Mouse (Mus musculus): Measurements from ENCODE around the gene Lpcat1. TPM values are rescaled to one million over a fixed set of nuclear protein-coding genes. Genes with fewer than 3 reads are reported as not detected.

Lpcat1 gene
- polyA plus RNA-seq, 1 experiment from 2014 or later, result 59.6 TPM

DNA sequence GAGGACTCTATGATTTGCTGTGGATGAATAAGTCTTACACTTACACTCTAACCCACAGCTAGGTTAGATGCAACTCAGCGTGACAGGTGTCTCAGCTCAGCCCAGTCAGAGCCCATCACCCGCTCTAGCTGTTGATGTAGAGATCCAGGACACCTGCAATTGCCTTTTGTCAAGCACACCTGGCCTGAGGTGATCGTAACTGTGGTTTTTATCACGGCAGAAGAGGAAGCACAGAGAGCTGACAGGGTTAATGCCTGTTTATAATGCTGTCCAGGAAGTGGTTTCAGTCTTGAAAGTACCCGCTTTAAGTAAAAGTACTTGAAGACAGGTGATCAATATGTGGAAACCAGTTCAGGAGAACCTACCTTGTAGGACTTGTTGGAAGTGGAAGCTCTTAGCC is 32.3 kb upstream of the Lpcat1 start:
- Histone ChIP-seq H3K9me3 (no peaks in the 10 kb centered on the region), H3K4me1 (replicated peaks) (peaks cover 9% of the 10 kb centered on the region), H3K36me3 (no peaks in the 10 kb centered on the region), H3K27me3 (no peaks in the 10 kb centered on the region), H3K4me3 (no peak overlapping the region), H3K9ac (no peak overlapping the region), H3K27ac (no peak overlapping the region), H3K4me2 (no peak overlapping the region)
- no peak for ATAC-seq (ENCODE audit: low FRiP score)
- 89% methylated on average over 5 of the region's 5 CpGs for WGBS

GRCm38 (mm10) chr13:73435662-73436061 is 31.3 kb upstream of the Lpcat1 start:
- no peak for ATAC-seq (ENCODE audit: low FRiP score)
- no peak overlapping the region for H3K4me3 ChIP-seq
- H3K4me2 ChIP-seq, result no peak overlapping the region
- 87% methylated on average over 7 of the region's 7 CpGs for WGBS
- H3K27ac ChIP-seq, result no peak overlapping the region
- H3K9ac ChIP-seq, result no peak overlapping the region
- peaks cover 9% of the 10 kb centered on the region for H3K4me1 ChIP-seq (replicated peaks)
- H3K9me3 ChIP-seq, result no peaks in the 10 kb centered on the region
- no peaks in the 10 kb centered on the region for H3K27me3 ChIP-seq
- no peaks in the 10 kb centered on the region for H3K36me3 ChIP-seq

GRCm38 (mm10) chr13:73439057-73439456 is 27.9 kb upstream of the Lpcat1 start:
- Histone ChIP-seq H3K4me2 (no peak overlapping the region), H3K36me3 (no peaks in the 10 kb centered on the region), H3K9ac (no peak overlapping the region), H3K9me3 (no peaks in the 10 kb centered on the region), H3K4me3 (no peak overlapping the region), H3K4me1 (replicated peaks) (peaks cover 9% of the 10 kb centered on the region), H3K27ac (peak overlapping the region; percentile 40; the same call in 1 of the 2 replicates), H3K27me3 (no peaks in the 10 kb centered on the region)
- ATAC-seq (ENCODE audit: low FRiP score), result peak; percentile 52; the same call in 1 of the 2 replicates
- WGBS, result 33% methylated on average over 9 of the region's 9 CpGs

DNA sequence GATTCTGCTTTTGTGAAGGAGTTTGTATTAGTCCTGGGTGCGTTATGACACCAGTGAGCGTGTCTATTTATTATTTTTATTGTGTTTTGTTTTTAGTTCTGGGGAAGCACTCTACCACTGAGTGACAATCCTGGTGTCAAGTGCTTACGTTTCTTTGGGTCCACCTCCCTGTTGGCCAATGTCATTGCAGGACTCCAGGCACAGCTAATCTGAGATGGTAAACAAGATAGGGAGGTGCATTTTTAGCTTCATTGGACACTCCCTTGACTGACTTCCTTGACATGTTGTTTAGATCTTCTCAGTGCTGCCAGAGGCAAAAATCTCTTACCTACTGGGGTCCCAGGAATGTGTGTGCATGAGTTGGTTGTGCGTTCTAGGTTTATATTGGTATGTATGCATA is 26.0 kb upstream of the Lpcat1 start:
- WGBS, result 93% methylated on average over 4 of the region's 4 CpGs
- Histone ChIP-seq H3K9me3 (no peaks in the 10 kb centered on the region), H3K4me1 (replicated peaks) (peaks cover 11% of the 10 kb centered on the region), H3K27ac (no peak overlapping the region), H3K36me3 (no peaks in the 10 kb centered on the region), H3K4me2 (no peak overlapping the region), H3K27me3 (no peaks in the 10 kb centered on the region), H3K9ac (no peak overlapping the region), H3K4me3 (no peak overlapping the region)
- ATAC-seq (ENCODE audit: low FRiP score), result no peak

GRCm38 (mm10) chr13:73441686-73442085 is 25.3 kb upstream of the Lpcat1 start:
- Histone ChIP-seq H3K27ac (no peak overlapping the region), H3K9me3 (no peaks in the 10 kb centered on the region), H3K4me3 (no peak overlapping the region), H3K36me3 (no peaks in the 10 kb centered on the region), H3K4me1 (replicated peaks) (peaks cover 11% of the 10 kb centered on the region), H3K27me3 (no peaks in the 10 kb centered on the region), H3K9ac (no peak overlapping the region), H3K4me2 (no peak overlapping the region)
- ATAC-seq (ENCODE audit: low FRiP score), result no peak
- 93% methylated on average over 5 of the region's 5 CpGs for WGBS

- no peak for ATAC-seq (ENCODE audit: low FRiP score)
- Histone ChIP-seq H3K4me3 (no peak overlapping the region), H3K4me1 (replicated peaks) (peaks cover 14% of the 10 kb centered on the region), H3K27ac (no peak overlapping the region), H3K9me3 (no peaks in the 10 kb centered on the region), H3K36me3 (no peaks in the 10 kb centered on the region), H3K27me3 (no peaks in the 10 kb centered on the region), H3K4me2 (no peak overlapping the region), H3K9ac (no peak overlapping the region)
- WGBS, result 83% methylated on average over 5 of the region's 5 CpGs
These were observed 24.6 kb upstream of the Lpcat1 start for GRCm38 (mm10) chr13:73442431-73442830.

DNA sequence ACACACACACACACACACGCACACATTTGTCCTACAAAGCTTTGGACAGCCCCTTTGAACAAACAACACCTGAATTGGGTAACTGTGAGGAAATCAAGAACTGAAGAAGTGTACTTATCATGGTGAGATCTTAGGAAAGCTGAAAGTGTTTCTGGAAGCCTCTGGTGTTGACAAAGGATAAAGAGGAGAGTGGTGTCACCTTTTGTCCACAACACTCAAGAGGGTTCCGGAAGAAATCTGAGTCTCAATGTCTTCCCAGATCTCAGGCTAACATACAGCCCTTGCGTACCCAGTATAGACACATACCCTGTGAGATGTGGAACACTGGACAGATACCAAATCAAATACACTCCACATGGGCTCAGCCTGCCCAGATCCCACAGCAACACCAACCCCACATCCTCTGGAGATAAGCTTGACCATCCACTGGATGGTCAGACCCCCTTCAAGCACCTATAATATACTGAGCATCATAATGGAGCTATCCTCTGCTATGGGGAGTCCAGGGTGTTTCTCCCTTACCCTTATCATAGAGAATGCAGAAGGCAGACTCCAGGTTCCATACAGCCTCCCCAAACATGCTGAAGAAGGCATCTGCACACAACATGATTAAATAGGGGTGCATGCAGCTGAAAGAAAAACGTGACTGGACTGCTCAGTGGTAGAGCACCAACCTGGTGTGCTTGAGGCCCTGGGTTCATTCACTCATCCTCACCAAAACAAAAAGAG is 23.7 kb upstream of the Lpcat1 start:
- WGBS, result 91% methylated on average over 4 of the region's 4 CpGs

GRCm38 (mm10) chr13:73445087-73445486 is 21.9 kb upstream of the Lpcat1 start:
- Histone ChIP-seq H3K4me1 (replicated peaks) (peaks cover 10% of the 10 kb centered on the region), H3K9me3 (no peaks in the 10 kb centered on the region), H3K27me3 (no peaks in the 10 kb centered on the region), H3K9ac (no peak overlapping the region), H3K4me2 (no peak overlapping the region), H3K4me3 (no peak overlapping the region), H3K36me3 (no peaks in the 10 kb centered on the region), H3K27ac (no peak overlapping the region)
- 90% methylated on average over 2 of the region's 2 CpGs for WGBS
- ATAC-seq (ENCODE audit: low FRiP score), result no peak

More for the DNA sequence above, 23.7 kb upstream of the Lpcat1 start:
- H3K4me1 ChIP-seq (replicated peaks), result peaks cover 18% of the 10 kb centered on the region
- no peaks in the 10 kb centered on the region for H3K27me3 ChIP-seq
- ATAC-seq (ENCODE audit: low FRiP score), result no peak
- H3K36me3 ChIP-seq, result no peaks in the 10 kb centered on the region
- no peak overlapping the region for H3K4me3 ChIP-seq
- no peak overlapping the region for H3K4me2 ChIP-seq
- no peaks in the 10 kb centered on the region for H3K9me3 ChIP-seq
- no peak overlapping the region for H3K9ac ChIP-seq
- H3K27ac ChIP-seq, result no peak overlapping the region

GRCm38 (mm10) chr13:73446076-73446475 is 20.9 kb upstream of the Lpcat1 start:
- Histone ChIP-seq H3K9ac (no peak overlapping the region), H3K4me3 (no peak overlapping the region), H3K4me2 (no peak overlapping the region), H3K36me3 (no peaks in the 10 kb centered on the region), H3K27me3 (no peaks in the 10 kb centered on the region), H3K27ac (peak overlapping the region; percentile 70; the same call in 1 of the 2 replicates), H3K9me3 (no peaks in the 10 kb centered on the region), H3K4me1 (replicated peaks) (peaks cover 10% of the 10 kb centered on the region)
- no peak for ATAC-seq (ENCODE audit: low FRiP score)
- 92% methylated on average over 2 of the region's 2 CpGs for WGBS

- Histone ChIP-seq H3K4me3 (no peak overlapping the region), H3K27me3 (no peaks in the 10 kb centered on the region), H3K9ac (no peak overlapping the region), H3K4me2 (no peak overlapping the region), H3K27ac (peak overlapping the region; percentile 70), H3K9me3 (no peaks in the 10 kb centered on the region), H3K4me1 (replicated peaks) (peaks cover 10% of the 10 kb centered on the region), H3K36me3 (no peaks in the 10 kb centered on the region)
- WGBS, result 66% methylated on average over 4 of the region's 4 CpGs
- peak; percentile 82 for ATAC-seq (ENCODE audit: low FRiP score)
These were observed 20.5 kb upstream of the Lpcat1 start for GRCm38 (mm10) chr13:73446494-73446893.

DNA sequence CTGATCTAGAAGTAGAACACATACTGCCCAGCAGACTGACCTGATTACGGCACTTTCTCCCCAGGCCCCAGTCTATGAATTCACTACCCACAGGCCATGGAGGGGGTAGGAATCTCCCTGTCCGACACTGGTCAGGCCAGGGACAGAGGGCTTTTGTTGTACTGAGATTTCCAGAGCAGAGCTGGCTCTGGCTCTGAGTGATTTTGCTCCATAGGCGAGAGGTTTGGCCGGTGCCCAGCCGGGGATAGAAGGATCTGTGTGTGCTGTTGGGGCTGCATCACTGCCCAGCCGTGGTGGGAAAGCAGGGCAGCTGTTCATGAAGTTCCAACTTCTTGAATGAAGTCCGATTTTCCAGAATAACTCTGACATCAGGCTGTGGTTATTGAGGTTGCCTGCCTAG is 20.1 kb upstream of the Lpcat1 start:
- ATAC-seq (ENCODE audit: low FRiP score), result peak; percentile 91
- Histone ChIP-seq H3K4me2 (no peak overlapping the region), H3K36me3 (no peaks in the 10 kb centered on the region), H3K9ac (no peak overlapping the region), H3K9me3 (no peaks in the 10 kb centered on the region), H3K27me3 (no peaks in the 10 kb centered on the region), H3K4me3 (no peak overlapping the region), H3K27ac (peak overlapping the region; percentile 70), H3K4me1 (replicated peaks) (peaks cover 10% of the 10 kb centered on the region)
- 52% methylated on average over 7 of the region's 7 CpGs for WGBS

- peak overlapping the region; percentile 70 for H3K27ac ChIP-seq
- H3K4me1 ChIP-seq (replicated peaks), result peaks cover 10% of the 10 kb centered on the region
- WGBS, result 83% methylated on average over 2 of the region's 2 CpGs
- no peak overlapping the region for H3K9ac ChIP-seq
- H3K4me3 ChIP-seq, result no peak overlapping the region
- H3K27me3 ChIP-seq, result no peaks in the 10 kb centered on the region
- H3K4me2 ChIP-seq, result no peak overlapping the region
- ATAC-seq (ENCODE audit: low FRiP score), result no peak
- H3K36me3 ChIP-seq, result no peaks in the 10 kb centered on the region
- H3K9me3 ChIP-seq, result no peaks in the 10 kb centered on the region
These were observed 19.5 kb upstream of the Lpcat1 start for GRCm38 (mm10) chr13:73447478-73447877.

GRCm38 (mm10) chr13:73448201-73448600 is 18.8 kb upstream of the Lpcat1 start:
- no peak overlapping the region for H3K9ac ChIP-seq
- 45% methylated on average over 2 of the region's 2 CpGs for WGBS
- peaks cover 10% of the 10 kb centered on the region for H3K4me1 ChIP-seq (replicated peaks)
- no peaks in the 10 kb centered on the region for H3K27me3 ChIP-seq
- H3K4me2 ChIP-seq, result no peak overlapping the region
- no peak for ATAC-seq (ENCODE audit: low FRiP score)
- H3K36me3 ChIP-seq, result no peaks in the 10 kb centered on the region
- no peak overlapping the region for H3K4me3 ChIP-seq
- no peaks in the 10 kb centered on the region for H3K9me3 ChIP-seq
- H3K27ac ChIP-seq, result no peak overlapping the region
